Mouse (Mus musculus): ENCODE data around the gene Slc9a5.

The Slc9a5 gene

GRCm38 (mm10) chr8:105326141-105326672, 22.4 kb upstream of the Slc9a5 start, which contains the start of the genes Lrrc29 and Tmem208:
Lrrc29 (minus strand) TSS chr8:105326278.
Tmem208 (plus strand) TSS chr8:105326354.
- DNase-seq (ENCODE audit: low spot score): peak; percentile 96

- DNase-seq (ENCODE audit: low spot score): no peak
These were observed 21.7 kb upstream of the Slc9a5 start for GRCm38 (mm10) chr8:105326968-105327367.

GRCm38 (mm10) chr8:105330325-105330724, 18.3 kb upstream of the Slc9a5 start:
- DNase-seq (ENCODE audit: low spot score): no peak

- DNase-seq (ENCODE audit: low spot score): no peak
These were observed 17.2 kb upstream of the Slc9a5 start for GRCm38 (mm10) chr8:105331469-105331868.

GRCm38 (mm10) chr8:105331931-105332330, 16.7 kb upstream of the Slc9a5 start:
- no peak for DNase-seq (ENCODE audit: low spot score)

GRCm38 (mm10) chr8:105332523-105332922, 16.1 kb upstream of the Slc9a5 start:
- DNase-seq (ENCODE audit: low spot score): no peak

- DNase-seq (ENCODE audit: low spot score): peak; percentile 6
These were observed 12.1 kb upstream of the Slc9a5 start for GRCm38 (mm10) chr8:105336373-105337130.

GRCm38 (mm10) chr8:105338992-105339391, 9.7 kb upstream of the Slc9a5 start:
- DNase-seq (ENCODE audit: low spot score): no peak

- no peak for DNase-seq (ENCODE audit: low spot score)
These were observed 8.6 kb upstream of the Slc9a5 start for GRCm38 (mm10) chr8:105339886-105340635.

- no peak for DNase-seq (ENCODE audit: low spot score)
These were observed 7.2 kb upstream of the Slc9a5 start for GRCm38 (mm10) chr8:105341399-105341798.

- DNase-seq (ENCODE audit: low spot score): no peak
These were observed 5.9 kb upstream of the Slc9a5 start for GRCm38 (mm10) chr8:105342768-105343167.

- DNase-seq (ENCODE audit: low spot score): no peak
These were observed 4.7 kb upstream of the Slc9a5 start for GRCm38 (mm10) chr8:105343791-105344574.

- no peak for DNase-seq (ENCODE audit: low spot score)
These were observed 3.3 kb upstream of the Slc9a5 start for GRCm38 (mm10) chr8:105345061-105345975.

GRCm38 (mm10) chr8:105346611-105347427, 1.8 kb upstream of the Slc9a5 start:
- DNase-seq (ENCODE audit: low spot score): peak; percentile 60

- peak; percentile 95 for DNase-seq (ENCODE audit: low spot score)
These were observed 1.0 kb upstream of the Slc9a5 start, which contains the start of gene Fhod1 for GRCm38 (mm10) chr8:105347428-105348221. Fhod1 (minus strand) TSS chr8:105347953.

GRCm38 (mm10) chr8:105349096-105349771, 591 bp downstream of the Slc9a5 start:
- no peak for DNase-seq (ENCODE audit: low spot score)

- DNase-seq (ENCODE audit: low spot score): no peak
These were observed 1.5 kb downstream of the Slc9a5 start for GRCm38 (mm10) chr8:105350186-105350585.

GRCm38 (mm10) chr8:105353583-105354135, 5.0 kb downstream of the Slc9a5 start:
- DNase-seq (ENCODE audit: low spot score): no peak
